Mouse (Mus musculus) cerebellum, adult 9-11 months (tissue): ENCODE measurements around the gene Zan.

Experiments used
- DNase-seq: peaks from one replicate; pipeline ENCODE4 v3.0.0; 2022

Gene Zan

DNA sequence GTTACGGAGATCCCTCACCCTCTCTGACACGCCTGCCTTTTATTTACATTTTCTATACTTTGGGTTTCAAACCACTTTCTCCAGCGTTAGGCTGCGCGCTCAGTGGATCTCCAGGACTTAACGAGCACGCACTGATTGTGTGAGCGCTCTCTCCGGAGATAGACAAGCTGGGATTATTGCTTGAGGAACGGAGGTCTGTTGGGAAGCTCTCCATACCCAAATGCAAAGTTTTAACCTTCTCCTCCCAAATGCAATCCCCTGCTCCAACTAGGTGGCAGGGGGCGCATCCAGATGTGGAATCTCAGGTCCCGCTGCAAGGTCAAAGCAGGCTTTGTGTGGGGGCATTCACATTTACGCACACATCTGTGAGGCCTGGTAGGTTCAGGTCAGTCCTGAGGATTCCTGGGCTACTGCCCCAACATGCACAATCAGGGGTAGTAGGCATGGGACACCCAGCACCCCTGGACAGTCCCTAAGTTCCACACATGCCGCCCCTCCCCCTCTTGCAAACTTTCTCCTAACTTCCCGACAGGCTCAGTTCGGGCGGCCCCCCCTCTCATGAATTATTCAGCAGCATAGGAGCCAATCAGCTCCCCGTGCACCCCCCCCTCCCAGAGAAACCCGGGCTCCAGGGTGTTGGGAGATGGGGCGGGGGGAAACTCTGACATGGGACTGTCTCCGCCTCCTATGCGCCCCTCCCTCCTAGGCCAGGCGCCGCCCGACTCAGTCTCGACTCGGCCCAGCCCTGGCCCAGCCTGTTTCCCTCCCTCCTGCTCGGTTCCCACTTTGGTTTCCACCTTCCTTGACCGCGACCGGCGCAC, 127.3 kb downstream of the Zan start, which contains the start of gene Ephb4:
Ephb4 (plus strand) TSS at position 726 of the 821 bp plus-strand sequence.
- peak; percentile 38 for DNase-seq

- DNase-seq: no peak
Observed at GRCm38 (mm10) chr5:137348482-137349383, 128.1 kb downstream of the Zan start.

DNA sequence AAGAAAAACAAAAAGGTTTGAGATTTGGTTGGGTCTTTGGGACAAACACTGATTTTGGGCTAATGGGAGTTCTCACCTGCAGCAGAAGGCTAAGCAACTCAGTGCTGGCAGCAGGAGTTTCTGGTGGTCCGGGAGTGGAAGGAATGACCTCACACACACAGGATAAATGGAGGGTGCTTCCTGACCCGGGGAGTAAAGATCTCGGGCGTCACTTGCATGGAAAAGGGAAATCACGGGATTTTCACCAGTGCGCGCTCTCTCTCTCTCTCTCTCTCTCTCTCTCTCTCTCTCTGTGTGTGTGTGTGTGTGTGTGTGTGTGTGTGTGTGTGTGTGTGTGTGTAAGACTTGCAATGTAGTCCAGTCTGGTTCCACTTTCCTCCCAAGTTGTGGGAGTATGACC, 129.0 kb downstream of the Zan start:
- DNase-seq: no peak

GRCm38 (mm10) chr5:137346983-137347382, 129.9 kb downstream of the Zan start:
- DNase-seq: no peak

DNA sequence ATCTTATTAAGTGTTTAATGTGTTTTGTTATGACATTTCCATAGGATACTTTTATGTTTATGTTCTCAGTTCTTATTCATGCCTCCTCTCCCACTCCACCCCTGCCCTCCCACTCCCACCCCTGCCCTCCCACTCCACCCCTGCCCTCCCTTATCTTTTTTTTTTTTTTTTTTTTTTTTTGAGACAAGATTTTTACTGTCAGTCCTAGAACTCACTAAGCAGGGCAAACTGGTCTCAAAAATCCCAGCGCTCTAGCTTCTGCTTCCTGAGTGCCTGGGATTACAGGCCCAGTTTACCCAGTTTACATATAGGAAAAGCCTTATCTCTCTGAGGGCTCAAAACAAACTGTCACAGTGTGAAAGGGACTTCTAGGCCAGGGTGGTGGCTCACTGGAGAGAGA, 130.5 kb downstream of the Zan start:
- no peak for DNase-seq

- DNase-seq: no peak
Observed at GRCm38 (mm10) chr5:137345821-137346220, 131.0 kb downstream of the Zan start.

- no peak for DNase-seq
Observed at GRCm38 (mm10) chr5:137343869-137344268, 133.0 kb downstream of the Zan start.

GRCm38 (mm10) chr5:137343412-137343811, 133.5 kb downstream of the Zan start:
- no peak for DNase-seq

DNA sequence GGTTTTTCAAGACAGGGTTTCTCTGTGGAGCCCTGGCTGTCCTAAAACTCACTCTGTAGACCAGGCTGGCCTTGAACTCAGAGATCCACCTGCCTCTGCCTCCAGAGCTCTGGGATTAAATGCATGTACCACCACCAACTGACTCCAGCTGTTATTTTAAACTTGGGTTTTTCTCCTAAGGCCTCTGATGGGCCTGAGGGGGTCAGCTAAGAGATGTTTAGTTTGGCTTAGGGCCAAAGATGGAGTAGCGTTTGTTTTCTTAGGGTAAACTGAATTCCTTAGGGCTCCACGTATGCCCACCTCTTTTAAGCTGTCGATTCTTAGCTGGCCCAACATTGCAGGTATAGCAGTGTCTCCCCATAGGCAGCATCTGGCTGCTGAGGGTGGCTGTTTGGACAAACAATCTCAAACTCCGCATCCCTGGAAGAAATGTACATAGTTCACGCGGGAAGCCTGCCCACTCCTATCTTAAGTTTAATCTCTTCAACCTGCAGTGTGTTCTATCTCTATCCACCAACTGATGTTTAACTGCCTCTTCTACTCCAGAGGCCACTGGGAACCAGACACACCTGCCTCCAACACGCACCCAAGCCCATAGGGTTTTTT, 134.4 kb downstream of the Zan start:
- no peak for DNase-seq

DNA sequence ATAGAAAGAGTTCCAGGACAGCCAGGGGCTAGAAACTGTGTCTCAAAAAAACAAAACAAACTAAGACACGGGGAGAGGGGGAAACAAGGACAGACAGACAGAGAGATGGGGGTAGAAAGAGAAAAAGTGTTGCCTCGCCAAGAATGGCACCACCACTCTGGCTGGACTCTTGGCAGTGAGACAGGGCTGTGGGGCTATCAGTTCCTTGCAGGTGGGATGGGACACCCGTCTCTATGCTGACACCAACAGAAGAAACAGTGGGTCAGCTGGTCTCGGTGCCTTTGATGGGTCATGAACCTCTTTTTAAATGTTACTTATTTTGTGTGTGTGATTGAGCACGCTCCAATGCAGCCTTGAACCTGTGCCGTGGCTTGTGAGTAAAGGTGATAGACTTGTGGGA, 136.6 kb downstream of the Zan start:
- peak; percentile 36 for DNase-seq

- DNase-seq: peak; percentile 74
Observed at GRCm38 (mm10) chr5:137339290-137339979, 137.4 kb downstream of the Zan start.

- peak; percentile 72 for DNase-seq
Observed at GRCm38 (mm10) chr5:137338663-137339289, 138.1 kb downstream of the Zan start.

DNA sequence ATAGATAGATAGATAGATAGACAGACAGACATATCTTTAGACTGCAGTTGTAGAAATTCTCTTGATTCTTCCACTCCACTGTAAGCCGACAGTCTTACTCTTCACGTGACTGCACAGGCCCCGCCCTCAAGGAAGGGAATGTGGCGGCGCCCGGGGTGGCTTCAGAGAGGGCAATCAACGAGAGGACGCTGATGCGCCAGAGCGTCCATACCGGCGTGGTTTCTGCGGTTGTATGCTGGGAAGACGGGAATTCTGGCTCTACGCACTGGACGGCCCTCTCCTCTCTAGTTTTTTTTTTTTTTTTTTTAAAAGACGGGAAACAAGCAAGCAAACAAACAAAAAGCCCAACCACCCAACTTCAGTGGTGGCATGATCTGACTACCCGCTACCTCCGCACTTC, 138.6 kb downstream of the Zan start:
- DNase-seq: peak; percentile 94

DNA sequence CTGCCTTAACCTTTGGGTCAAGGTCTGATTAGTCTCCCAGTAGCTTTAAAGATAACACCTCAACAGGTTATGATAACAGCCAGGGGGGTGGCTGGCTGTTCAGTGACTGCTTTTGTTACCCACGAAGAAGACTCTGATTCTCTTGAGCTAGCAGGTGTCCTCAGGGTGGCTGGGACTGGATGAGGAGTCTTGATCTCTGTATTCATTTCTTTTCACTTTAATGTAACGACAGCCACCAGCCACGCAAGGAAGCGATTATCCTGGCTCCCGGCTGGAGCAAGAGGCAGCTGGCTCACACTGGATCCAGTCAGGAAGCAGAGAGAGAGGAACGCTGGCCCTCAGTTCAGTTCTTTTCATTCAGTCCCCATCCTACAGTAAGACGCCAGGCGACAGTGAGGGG, 139.7 kb downstream of the Zan start:
- no peak for DNase-seq

- DNase-seq: no peak
Observed at GRCm38 (mm10) chr5:137335066-137335465, 141.8 kb downstream of the Zan start.

DNA sequence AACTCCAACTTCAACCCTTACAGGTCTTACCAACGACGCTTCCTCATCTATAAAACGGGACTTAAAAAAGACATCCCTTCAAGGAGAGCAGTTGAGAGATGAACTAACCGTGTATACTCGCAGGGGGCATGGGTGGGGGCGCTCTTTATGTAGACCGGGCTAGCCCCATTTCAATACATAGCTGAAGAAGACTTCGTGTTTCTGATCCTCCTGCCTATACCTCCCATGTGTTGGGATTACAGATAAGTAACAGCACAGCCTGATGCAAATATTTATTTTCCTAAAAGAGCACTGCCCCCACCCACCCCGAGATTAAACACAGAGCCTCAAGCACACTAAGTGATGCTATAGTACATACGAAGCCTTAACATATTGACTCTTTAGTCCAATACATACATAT, 142.5 kb downstream of the Zan start:
- no peak for DNase-seq

GRCm38 (mm10) chr5:137333512-137334174, 143.2 kb downstream of the Zan start, which contains the start of gene Slc12a9:
TSS of gene Slc12a9 (minus strand) at chr5:137333597.
- DNase-seq: peak; percentile 95

DNA sequence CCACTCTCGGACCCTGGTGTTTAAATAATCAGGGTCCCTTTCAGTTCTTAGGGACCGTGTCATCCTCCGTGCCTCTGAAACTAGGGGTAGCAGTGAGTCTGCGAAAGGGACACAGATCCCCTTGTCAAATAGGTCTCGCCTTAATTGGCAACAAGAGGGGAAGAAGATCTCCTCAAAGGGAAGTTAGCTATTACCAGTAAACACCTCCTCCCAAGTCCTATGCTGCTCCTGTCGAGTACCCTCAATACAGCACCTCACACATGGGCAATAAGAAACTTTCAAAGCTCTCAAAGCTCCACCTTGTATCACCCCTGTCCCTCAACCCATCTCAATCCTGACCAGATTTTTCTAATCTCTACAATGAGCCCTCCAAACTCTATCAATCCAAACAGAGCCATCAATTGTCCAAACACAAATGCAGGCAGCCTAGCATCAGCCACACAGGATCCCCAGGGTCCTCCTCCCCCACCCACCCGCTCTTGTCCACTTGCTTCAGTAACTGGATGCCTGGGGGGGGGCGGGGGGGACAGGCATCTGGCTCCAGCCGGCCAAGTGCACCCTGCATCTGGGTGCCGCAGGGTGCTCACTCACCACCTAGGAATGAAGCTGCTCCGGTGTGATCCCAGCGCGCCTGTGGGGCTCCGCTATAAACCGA, 143.9 kb downstream of the Zan start:
- peak; percentile 34 for DNase-seq

GRCm38 (mm10) chr5:137330910-137331309, 146.0 kb downstream of the Zan start:
- DNase-seq: no peak
